In genomic region chr8:22061126-22061525, GRCm38 (mm10) we compare ENCODE assay signal across 8 mouse cellular contexts. TPM values are rescaled to one million over a fixed set of nuclear protein-coding genes. Genes with fewer than 3 reads are reported as not detected.
A peak's percentile ranks its signal among the peaks of the same experiment; 100 is the strongest.
DNase-seq lines count a peak whose midpoint lies in the region; ATAC-seq and TF ChIP-seq lines count a peak whose summit lies in the region.

No protein-coding gene starts in this region.

- TF ChIP-seq CTCF in G1E (IDR thresholded peaks at IDR 0.05; ENCODE audit: low read depth, low read length): no peak
- TF ChIP-seq CTCF in liver, postnatal 0 days (IDR thresholded peaks at IDR 0.05; ENCODE audit: low read depth): no peak

- peak overlapping the region in 1 of 2 experiments; percentile 85; a peak in 2 of 4 replicates for H3K4me3 ChIP-seq in heart, embryonic 14.5 days (ENCODE audit: control insufficient read depth in 1 of 2, insufficient read depth in 1 of 2, low read depth in 1 of 2, low read length in 2 of 2)
- H3K4me3 ChIP-seq in G1E (ENCODE audit: low read depth, low read length): peak overlapping the region; percentile 93
- H3K4me3 ChIP-seq in forebrain, embryonic 15.5 days: peak overlapping the region; percentile 71
- peak overlapping the region; percentile 95 for H3K4me3 ChIP-seq in liver, postnatal 0 days (ENCODE audit: low read depth, low read length)

- ATAC-seq in heart, embryonic 14.5 days (ENCODE audit: insufficient number of reproducible peaks, insufficient read depth, low FRiP score, low read depth): no peak
- ATAC-seq in G1E (ENCODE audit: extremely low read depth, insufficient number of reproducible peaks, low FRiP score, poor library complexity, severe bottlenecking): no peak
- no peak for ATAC-seq in forebrain, embryonic 15.5 days (replicated peaks)
- ATAC-seq in liver, postnatal 0 days: no peak
- ATAC-seq in cerebellum, adult (ENCODE audit: insufficient number of reproducible peaks, low FRiP score, low TSS enrichment): no peak

- under 1% methylated on average over 3 of the region's 3 CpGs for WGBS in heart, embryonic 14.5 days
- WGBS in forebrain, embryonic 15.5 days: 3% methylated on average over 3 of the region's 3 CpGs
- WGBS in liver, postnatal 0 days (ENCODE audit: insufficient replicate concordance): 5% methylated on average over 3 of the region's 3 CpGs

- no peak overlapping the region for H3K27ac ChIP-seq in heart, embryonic 14.5 days (replicated peaks in 1 of 2; ENCODE audit: control insufficient read depth in 1 of 2, insufficient read depth in 1 of 2, low read depth in 2 of 2, low read length in 2 of 2)
- H3K27ac ChIP-seq in forebrain, embryonic 15.5 days (replicated peaks): no peak overlapping the region
- no peak overlapping the region for H3K27ac ChIP-seq in liver, postnatal 0 days (ENCODE audit: low read depth)

- DNase-seq in heart, postnatal 25 days (ENCODE audit: low spot score): no peak
- DNase-seq in G1E (ENCODE audit: low spot score): no peak
- DNase-seq in liver, postnatal 0 days: no peak
- DNase-seq in frontal cortex, postnatal 14 days (ENCODE audit: low spot score in 2 of 2): no peak
- no peak for DNase-seq in gastrocnemius, postnatal 4 days (ENCODE audit: low spot score in 2 of 2)

- intact Hi-C loops in heart, postnatal 25 days (cut with DNase I): loop anchor here (5.0 kb wide), 1 partner anchor 106 kb away; the partner anchor contains the start of gene Nek3

- peaks cover 18% of the 10 kb centered on the region for H3K27me3 ChIP-seq in heart, embryonic 14.5 days (ENCODE audit: control insufficient read depth, insufficient read depth, low read length)
- no peaks in the 10 kb centered on the region for H3K27me3 ChIP-seq in G1E (ENCODE audit: insufficient read depth, low read length)
- peaks cover 14% of the 10 kb centered on the region; the same call in 1 of the 2 replicates for H3K27me3 ChIP-seq in forebrain, embryonic 15.5 days
- H3K27me3 ChIP-seq in liver, postnatal 0 days (ENCODE audit: insufficient read depth, low read length): no peaks in the 10 kb centered on the region

- peak overlapping the region; percentile 97 for H3K4me2 ChIP-seq in heart, embryonic 14.5 days (ENCODE audit: low read length)
- H3K4me2 ChIP-seq in forebrain, embryonic 15.5 days (replicated peaks): peak overlapping the region; percentile 87
- H3K4me2 ChIP-seq in liver, postnatal 0 days (ENCODE audit: low read depth, low read length): peak overlapping the region; percentile 92

- 0 out of 2 replicates have a peak, but pooled peaks cover 4% of the 10 kb centered on the region for H3K9me3 ChIP-seq in heart, embryonic 14.5 days (ENCODE audit: control insufficient read depth, low read length)
- peaks cover 3% of the 10 kb centered on the region for H3K9me3 ChIP-seq in G1E (replicated peaks)
- H3K9me3 ChIP-seq in forebrain, embryonic 15.5 days: no peaks in the 10 kb centered on the region
- H3K9me3 ChIP-seq in liver, postnatal 0 days (ENCODE audit: low read length): no peaks in the 10 kb centered on the region; the same call in 1 of the 2 replicates

- peak overlapping the region; percentile 69 for H3K9ac ChIP-seq in heart, embryonic 14.5 days (ENCODE audit: low read length)
- H3K9ac ChIP-seq in forebrain, embryonic 15.5 days (replicated peaks): peak overlapping the region; percentile 48; the same call in 1 of the 2 replicates
- H3K9ac ChIP-seq in liver, postnatal 0 days (replicated peaks): peak overlapping the region; percentile 68

- H3K4me1 ChIP-seq in heart, embryonic 14.5 days (ENCODE audit: control insufficient read depth in 2 of 2, insufficient read depth in 2 of 2, low read length in 2 of 2): peaks cover 0 to 4% of the 10 kb centered on the region in 2 experiments; a peak in 1 of 4 replicates
- peaks cover 50% of the 10 kb centered on the region for H3K4me1 ChIP-seq in G1E (ENCODE audit: insufficient read depth, low read depth, low read length)
- peaks cover 10% of the 10 kb centered on the region for H3K4me1 ChIP-seq in forebrain, embryonic 15.5 days
- H3K4me1 ChIP-seq in liver, postnatal 0 days (ENCODE audit: insufficient read depth): peaks cover 18% of the 10 kb centered on the region

- TF ChIP-seq EP300 in liver, postnatal 0 days (IDR thresholded peaks at IDR 0.05; ENCODE audit: low read depth): no peak

- peaks cover 43% of the 10 kb centered on the region for H3K36me3 ChIP-seq in heart, embryonic 14.5 days (ENCODE audit: control insufficient read depth, insufficient read depth, low read length)
- peaks cover 50% of the 10 kb centered on the region for H3K36me3 ChIP-seq in G1E (replicated peaks)
- H3K36me3 ChIP-seq in forebrain, embryonic 15.5 days: peaks cover 25% of the 10 kb centered on the region
- peaks cover 18% of the 10 kb centered on the region for H3K36me3 ChIP-seq in liver, postnatal 0 days (replicated peaks; ENCODE audit: insufficient read depth, low read length)

RNA-seq across cellular contexts. Expression of gene Alg11, which starts 0.6 kb away (rescaled TPM):
- polyA plus RNA-seq in heart, embryonic 14.5 days (2014; fragmentation: Nextera tagmentation; extraction: Ambion mirVana): 17.5 and 20.1 TPM in 2 replicates
- 1 to 10 TPM; 7.6 to 8.3 TPM for total RNA-seq in heart, postnatal 25 days (2021)
- total RNA-seq in G1E (2014; fragmentation: Nextera tagmentation) (24.4 and 24.7 TPM in 2 replicates), G1E (2017) (30.0 and 32.5 TPM in 2 replicates)
- polyA plus RNA-seq in G1E (2012): 0.86 TPM in 2 replicates
- 29.9 and 31.2 TPM in 2 replicates for polyA plus RNA-seq in forebrain, embryonic 15.5 days (2015; fragmentation: Nextera tagmentation; extraction: Ambion mirVana)
- polyA plus RNA-seq in liver, postnatal 0 days (2015; fragmentation: Nextera tagmentation; extraction: Ambion mirVana): 7.8 and 8.7 TPM in 2 replicates
- 10 to 100 TPM; 12.0 to 14.3 TPM for total RNA-seq in gastrocnemius, postnatal 4 days (2021)

RNA-seq across cellular contexts. Expression of gene Atp7b, which starts 1.0 kb away (rescaled TPM):
- polyA plus RNA-seq in heart, embryonic 14.5 days (2014; fragmentation: Nextera tagmentation; extraction: Ambion mirVana): 0.84 and 1.1 TPM in 2 replicates
- under 1 TPM; 0.08 to 0.11 TPM for total RNA-seq in heart, postnatal 25 days (2021)
- total RNA-seq in G1E (2014; fragmentation: Nextera tagmentation): 14.7 and 18.9 TPM in 2 replicates
- total RNA-seq in G1E (2017): 5.9 and 6.6 TPM in 2 replicates
- 5.2 and 6.1 TPM in 2 replicates for polyA plus RNA-seq in G1E (2012)
- 1.3 and 1.7 TPM in 2 replicates for polyA plus RNA-seq in forebrain, embryonic 15.5 days (2015; fragmentation: Nextera tagmentation; extraction: Ambion mirVana)
- polyA plus RNA-seq in liver, postnatal 0 days (2015; fragmentation: Nextera tagmentation; extraction: Ambion mirVana): 4.7 and 5.7 TPM in 2 replicates
- total RNA-seq in gastrocnemius, postnatal 4 days (2021): under 1 TPM; 0.12 to 0.18 TPM
